Mouse (Mus musculus) stomach, postnatal 0 days (tissue): Measurements from ENCODE around the gene Eftud2. TPM values are rescaled to one million over a fixed set of nuclear protein-coding genes. Genes with fewer than 3 reads are reported as not detected.

ENCODE experiments used
- ATAC-seq: fragments of 200-750 bp; cut with Nextera tagmentation; 2 replicates; pipeline ENCODE4 v1.8.0; 2017; ENCODE audit not compliant: low FRiP score, low TSS enrichment
- DNase-seq: peaks from one replicate; pipeline ENCODE4 v3.0.0-alpha.2; 2016; ENCODE audit warnings: low spot score
- H3K27ac ChIP-seq: fragments of 300-500 bp; sonication (generic); replicated peaks from 2 replicates; pipeline ENCODE4 v1.5.1; 2014; ENCODE audit warnings: mild to moderate bottlenecking, control low read depth
- H3K27me3 ChIP-seq: fragments of 300-500 bp; sonication (generic); 2 replicates; pipeline ENCODE4 v1.6.1; 2014; ENCODE audit warnings: low read length; ENCODE audit not compliant: control insufficient read depth, insufficient read depth
- H3K36me3 ChIP-seq: fragments of 300-500 bp; sonication (generic); 2 replicates; pipeline ENCODE4 v1.6.1; 2014; ENCODE audit warnings: low read length, mixed read lengths; ENCODE audit not compliant: control insufficient read depth, insufficient read depth
- H3K4me1 ChIP-seq: fragments of 300-500 bp; sonication (generic); replicated peaks from 2 replicates; pipeline ENCODE4 v1.6.1; 2014; ENCODE audit warnings: antibody characterized with exemption; ENCODE audit not compliant: control insufficient read depth, insufficient read depth
- H3K4me2 ChIP-seq: fragments of 300-500 bp; sonication (generic); replicated peaks from 2 replicates; pipeline ENCODE4 v1.6.1; 2014; ENCODE audit warnings: low read depth, mild to moderate bottlenecking, control low read depth, moderate library complexity
- H3K4me3 ChIP-seq: fragments of 300-500 bp; sonication (generic); 2 replicates; pipeline ENCODE4 v1.5.1; 2014; ENCODE audit warnings: low read depth, low read length, control low read depth
- H3K9ac ChIP-seq: fragments of 300-500 bp; sonication (generic); 2 replicates; pipeline ENCODE4 v1.6.1; 2014; ENCODE audit warnings: mild to moderate bottlenecking, low read length, control low read depth, mixed read lengths
- H3K9me3 ChIP-seq: fragments of 300-500 bp; sonication (generic); 2 replicates; pipeline ENCODE4 v1.6.1; 2016; ENCODE audit warnings: low read length; ENCODE audit not compliant: control insufficient read depth
- CTCF ChIP-seq: IDR thresholded peaks from 2 replicates; pipeline ENCODE4 v1.5.1; 2016; ENCODE audit warnings: antibody characterized with exemption, low read depth, mild to moderate bottlenecking, moderate library complexity
- EP300 ChIP-seq: optimal IDR thresholded peaks from 2 replicates; pipeline ENCODE3; 2016; ENCODE audit warnings: antibody characterized with exemption
- WGBS: fragments of 180-500 bp; shearing (Covaris S2); extraction: QIAGEN DNeasy Blood & Tissue Kit; methylation state at CpG from one replicate; pipeline ENCODE4 v1.1.7; 2014; 5-methylcytosine and 5-hydroxymethylcytosine counted together
- polyA plus RNA-seq: library from polyadenylated mRNA; unstranded; fragments of >200 nt; fragmentation: Nextera tagmentation; extraction: Ambion mirVana; gene quantifications from 2 replicates; pipeline ENCODE4 v1.2.1, GENCODE M21; 2015

Eftud2 gene
- polyA plus RNA-seq = 62.0 and 65.2 TPM in 2 replicates

GRCm38 (mm10) chr11:102880585-102881313 lies at the start of gene Eftud2, which contains the start of gene Ccdc103:
Gene Eftud2, minus strand, starts transcription at chr11:102880985.
Gene Ccdc103, plus strand, starts transcription at chr11:102881204.
- DNase-seq (peak; percentile 94), ATAC-seq (peak; percentile 92)
- Histone ChIP-seq H3K27me3 (no peaks in the 10 kb centered on the region), H3K4me3 (peak within 1 kb of the TSS; percentile 69), H3K27ac (peak within 1 kb of the TSS; percentile 74), H3K4me2 (peak within 1 kb of the TSS; percentile 75), H3K9me3 (no peaks in the 10 kb centered on the region), H3K9ac (peak within 1 kb of the TSS; percentile 82), H3K4me1 (0 out of 2 replicates have a peak, but pooled peaks cover 3% of the 10 kb centered on the region), H3K36me3 (no peaks in the 10 kb centered on the region; the same call in 1 of the 2 replicates)
- TF ChIP-seq EP300 = peak; percentile 96
- TF ChIP-seq CTCF = no peak
- WGBS = under 1% methylated on average over 62 of the region's 62 CpGs

GRCm38 (mm10) chr11:102925351-102925717 lies 44.5 kb upstream of the Eftud2 start:
- TF ChIP-seq EP300 (no peak), CTCF (peak; percentile 60)
- Histone ChIP-seq H3K9me3 (no peaks in the 10 kb centered on the region), H3K9ac (peak overlapping the region; percentile 56), H3K36me3 (no peaks in the 10 kb centered on the region; the same call in 1 of the 2 replicates), H3K27me3 (no peaks in the 10 kb centered on the region), H3K27ac (peak overlapping the region; percentile 80), H3K4me3 (peak overlapping the region; percentile 68), H3K4me2 (peak overlapping the region; percentile 83), H3K4me1 (0 out of 2 replicates have a peak, but pooled peaks cover 2% of the 10 kb centered on the region)
- WGBS = 1% methylated on average over 10 of the region's 10 CpGs
- DNase-seq = no peak
- peak; percentile 36; the same call in 1 of the 2 replicates for ATAC-seq

- TF ChIP-seq CTCF (no peak), EP300 (no peak)
- ATAC-seq (peak; percentile 92), DNase-seq (peak; percentile 94)
- Histone ChIP-seq H3K27me3 (no peaks in the 10 kb centered on the region), H3K4me2 (peak within 1 kb of the TSS; percentile 83), H3K9ac (peak within 1 kb of the TSS; percentile 56), H3K4me1 (0 out of 2 replicates have a peak, but pooled peaks cover 2% of the 10 kb centered on the region), H3K27ac (peak within 1 kb of the TSS; percentile 80), H3K9me3 (no peaks in the 10 kb centered on the region), H3K36me3 (no peaks in the 10 kb centered on the region; the same call in 1 of the 2 replicates), H3K4me3 (peak within 1 kb of the TSS; percentile 68)
- under 1% methylated on average over 62 of the region's 62 CpGs for WGBS
Observed at GRCm38 (mm10) chr11:102924557-102925350, 44.0 kb upstream of the Eftud2 start, which contains the start of gene Kif18b. Gene Kif18b, minus strand, starts transcription at chr11:102925124.

GRCm38 (mm10) chr11:102921491-102921890 lies 40.7 kb upstream of the Eftud2 start:
- Histone ChIP-seq H3K27ac (no peak overlapping the region), H3K9me3 (no peaks in the 10 kb centered on the region), H3K4me1 (0 out of 2 replicates have a peak, but pooled peaks cover 2% of the 10 kb centered on the region), H3K4me3 (no peak overlapping the region), H3K36me3 (no peaks in the 10 kb centered on the region; the same call in 1 of the 2 replicates), H3K4me2 (no peak overlapping the region), H3K27me3 (no peaks in the 10 kb centered on the region), H3K9ac (no peak overlapping the region)
- TF ChIP-seq EP300 (no peak), CTCF (no peak)
- ATAC-seq (no peak), DNase-seq (no peak)
- 78% methylated on average over 6 of the region's 6 CpGs for WGBS

GRCm38 (mm10) chr11:102918077-102918476 lies 37.3 kb upstream of the Eftud2 start:
- ATAC-seq = no peak
- no peaks in the 10 kb centered on the region for H3K9me3 ChIP-seq
- no peak overlapping the region for H3K4me2 ChIP-seq
- DNase-seq = no peak
- H3K4me3 ChIP-seq = no peak overlapping the region
- H3K9ac ChIP-seq = no peak overlapping the region
- no peaks in the 10 kb centered on the region for H3K27me3 ChIP-seq
- no peaks in the 10 kb centered on the region; the same call in 1 of the 2 replicates for H3K36me3 ChIP-seq
- TF ChIP-seq EP300 (no peak), CTCF (0 out of 2 replicates have a peak, but pooled peaks have one; percentile 11)
- 82% methylated on average over 4 of the region's 4 CpGs for WGBS
- no peaks in the 10 kb centered on the region for H3K4me1 ChIP-seq
- H3K27ac ChIP-seq = no peak overlapping the region
